Mouse (Mus musculus) thymus, adult 2 months (tissue): ENCODE measurements at regions not wholly inside any gene's neighbourhood (a gene's known extent, or its start where the extent isn't known, plus 50 kb on each side); places are given as distances from the start of the nearest gene placed in this dataset.

Source experiments
- CTCF ChIP-seq: fragments of 200-500 bp; IDR thresholded peaks from 2 replicates; pipeline ENCODE4 v1.5.1; 2012; ENCODE audit warnings: mild to moderate bottlenecking, control low read depth, low read length, moderate library complexity, borderline replicate concordance; ENCODE audit not compliant: control insufficient read depth, poor library complexity, insufficient read depth; ENCODE audit errors: extremely low read depth
- POLR2A ChIP-seq: fragments of 200-500 bp; IDR thresholded peaks from 2 replicates; pipeline ENCODE4 v1.6.1; 2012; ENCODE audit warnings: mild to moderate bottlenecking, low read length, control low read depth, moderate library complexity; ENCODE audit not compliant: control insufficient read depth, poor library complexity, insufficient read depth; ENCODE audit errors: extremely low read depth

DNA sequence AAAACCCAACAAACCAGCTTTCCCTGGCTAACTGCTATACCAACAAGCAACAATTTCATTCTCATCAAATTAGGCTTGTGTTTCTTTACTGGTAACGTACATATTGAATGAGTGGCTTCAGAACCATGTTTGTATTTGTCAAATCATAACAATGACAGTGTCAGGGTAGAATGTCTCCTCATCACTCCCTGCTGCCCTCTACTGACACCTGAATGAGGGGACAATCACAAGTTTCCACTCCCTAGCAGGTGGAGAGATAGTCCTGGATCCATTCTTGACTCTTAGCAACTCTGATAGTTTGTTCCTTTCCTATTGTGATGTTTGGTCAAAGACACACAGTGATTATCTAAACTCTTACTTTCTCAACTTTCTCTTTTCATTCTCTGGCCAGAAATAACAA, 140.4 kb upstream of the Fam3c start:
- TF ChIP-seq CTCF (no peak), POLR2A (no peak)
